Mouse (Mus musculus): ENCODE results near the gene Meox2.

DNA sequence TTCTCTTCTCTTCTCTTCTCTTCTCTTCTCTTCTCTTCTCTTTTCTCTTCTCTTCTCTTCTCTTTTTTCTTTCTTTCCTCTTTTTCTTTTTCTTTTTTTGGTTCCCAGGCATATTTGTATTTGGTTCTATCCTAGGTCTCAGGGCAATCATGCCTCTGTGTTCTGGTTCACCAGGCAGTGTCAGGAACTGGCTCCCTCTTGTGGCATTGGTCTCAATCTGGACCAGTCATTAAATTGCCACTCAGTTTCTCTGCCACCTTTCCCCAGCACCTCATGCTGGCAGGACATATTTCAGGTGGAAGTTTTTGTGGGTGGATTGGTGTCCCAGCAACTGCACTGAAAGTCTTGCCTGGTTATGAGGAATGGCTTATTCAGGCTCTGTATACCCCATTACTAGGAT, 75.3 kb downstream of the Meox2 start:
- TF ChIP-seq CTCF (IDR thresholded peaks at IDR 0.05; ENCODE audit: borderline replicate concordance, extremely low read depth, insufficient read depth, insufficient read length) (peak; percentile 50; the same call in 1 of the 2 replicates), POLR2A (IDR thresholded peaks at IDR 0.05; ENCODE audit: borderline replicate concordance, extremely low read depth, insufficient read depth, insufficient read length, poor library complexity, severe bottlenecking) (no peak)
